Mouse (Mus musculus): ENCODE data around the gene Prex1.

Gene Prex1

DNA sequence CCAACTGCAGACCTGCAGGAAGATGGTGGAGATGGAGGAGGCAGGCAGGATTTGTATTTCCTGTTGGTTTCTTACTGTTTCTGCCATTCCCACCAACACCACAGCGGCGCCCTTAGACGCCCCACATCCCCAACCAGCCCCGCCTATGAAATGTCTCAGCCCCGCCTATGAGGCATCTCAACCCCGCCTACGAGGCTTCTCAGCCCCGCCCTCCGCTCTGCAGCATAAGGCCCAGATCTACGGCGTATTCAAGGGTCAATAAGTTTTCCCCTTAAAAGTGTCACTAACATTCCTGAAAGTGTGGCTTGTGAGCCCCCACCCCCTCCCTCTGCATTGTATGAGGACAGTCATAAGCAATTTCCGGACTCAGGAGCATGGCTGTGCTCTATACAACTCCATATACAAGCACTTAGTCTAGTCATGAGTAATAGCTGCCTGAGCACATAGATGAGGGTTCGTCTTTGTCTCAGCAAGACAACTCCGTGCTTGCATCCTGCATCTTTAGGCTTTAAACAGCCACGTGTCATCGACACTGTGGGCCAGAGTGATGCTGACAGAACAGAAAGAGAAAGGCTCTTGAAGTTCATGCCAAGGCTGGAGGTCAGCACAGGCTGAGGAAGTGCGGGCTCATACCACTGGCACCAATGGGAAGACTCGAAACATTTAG lies 160.0 kb downstream of the Prex1 start:
- DNase-seq, result peak; percentile 58

DNA sequence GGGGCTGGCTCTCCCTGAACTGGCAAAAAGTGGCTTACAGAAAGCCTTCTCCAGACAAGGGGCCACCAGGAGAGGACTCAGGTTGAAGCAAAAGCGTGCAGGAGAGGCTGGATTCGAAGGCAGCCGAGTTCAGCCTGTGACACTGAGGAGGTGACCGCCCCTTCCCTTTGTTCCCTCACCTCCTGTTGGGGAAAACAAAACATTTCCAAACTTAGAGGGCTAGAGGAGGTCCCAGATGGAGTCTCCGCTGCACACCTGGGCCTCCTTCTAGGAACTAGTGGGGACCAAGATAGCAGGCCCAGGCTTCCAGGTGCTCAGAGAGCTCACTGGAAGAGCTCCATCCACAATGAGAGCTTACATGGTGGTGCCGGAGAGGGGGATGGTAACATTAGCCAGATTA lies 161.0 kb downstream of the Prex1 start:
- no peak for DNase-seq

DNA sequence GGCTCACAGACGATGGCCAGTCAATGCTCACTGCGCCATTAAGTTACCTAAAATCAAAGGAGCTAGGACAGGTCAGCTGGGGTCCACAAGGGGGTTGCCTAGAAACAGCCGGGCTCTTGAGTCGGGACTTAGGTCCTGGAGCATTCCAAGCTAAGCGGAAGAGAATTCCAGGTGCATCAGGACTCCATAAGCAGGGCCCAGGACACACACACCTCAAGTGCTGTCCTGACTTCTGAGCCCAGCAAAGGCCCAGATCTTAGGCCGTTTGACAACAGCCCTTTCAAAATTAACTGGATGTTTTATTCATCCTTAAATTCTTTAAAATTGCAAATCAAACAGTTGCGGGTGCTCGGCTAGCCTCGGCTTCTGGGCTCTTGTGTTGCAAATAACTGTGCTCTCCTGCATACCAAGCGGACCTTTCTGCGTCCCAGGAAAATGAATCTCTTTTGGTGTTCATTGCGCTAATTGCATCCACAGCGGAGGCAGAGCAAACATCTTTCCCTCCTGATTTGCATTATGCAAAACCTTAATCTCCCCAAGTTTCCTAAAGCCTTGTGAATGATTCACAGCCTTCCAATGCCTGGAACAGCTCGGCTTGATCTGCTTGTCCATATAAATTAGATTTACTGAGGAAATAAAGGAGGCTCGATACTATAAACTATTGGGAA lies 161.7 kb downstream of the Prex1 start:
- no peak for DNase-seq

DNA sequence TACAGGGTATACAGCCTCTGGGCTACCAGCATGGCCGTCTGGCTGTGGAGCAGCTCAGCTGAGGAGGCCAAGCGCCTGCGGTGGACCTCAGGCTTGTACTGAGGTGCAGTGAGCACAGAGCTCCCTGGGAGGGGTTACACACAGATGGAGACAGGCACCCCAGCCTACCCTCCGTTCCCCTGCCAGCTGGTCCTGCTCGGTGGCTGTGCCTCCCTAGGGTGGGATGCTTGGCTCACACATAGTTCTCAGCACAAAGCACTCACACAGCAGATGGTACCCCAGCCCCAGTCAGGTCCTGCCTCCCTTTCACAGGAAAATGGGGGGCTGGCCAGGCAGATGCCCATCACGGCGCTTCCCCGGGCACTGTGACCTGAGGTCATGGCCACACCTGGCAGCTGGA lies 163.8 kb downstream of the Prex1 start:
- no peak for DNase-seq

DNA sequence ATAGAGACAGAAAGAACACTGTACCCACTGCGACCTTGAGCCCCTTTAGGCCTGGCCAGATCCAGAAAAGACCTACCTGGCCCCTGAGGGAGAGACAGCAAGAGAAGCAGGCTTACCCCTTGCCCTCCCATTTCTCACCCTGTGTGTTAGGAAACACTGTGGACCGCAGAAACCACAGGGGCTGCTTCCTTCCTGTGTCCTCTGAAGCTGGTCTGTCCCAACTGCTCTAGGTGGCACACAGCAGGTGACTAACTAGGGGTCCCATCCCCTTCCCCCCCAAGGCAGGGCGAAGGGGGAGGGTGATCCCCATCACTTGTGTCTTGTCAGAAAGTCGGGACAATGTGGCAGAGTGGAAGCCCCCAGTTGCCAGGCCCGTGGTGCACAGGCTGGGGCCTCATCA lies 164.6 kb downstream of the Prex1 start:
- DNase-seq, result no peak

DNA sequence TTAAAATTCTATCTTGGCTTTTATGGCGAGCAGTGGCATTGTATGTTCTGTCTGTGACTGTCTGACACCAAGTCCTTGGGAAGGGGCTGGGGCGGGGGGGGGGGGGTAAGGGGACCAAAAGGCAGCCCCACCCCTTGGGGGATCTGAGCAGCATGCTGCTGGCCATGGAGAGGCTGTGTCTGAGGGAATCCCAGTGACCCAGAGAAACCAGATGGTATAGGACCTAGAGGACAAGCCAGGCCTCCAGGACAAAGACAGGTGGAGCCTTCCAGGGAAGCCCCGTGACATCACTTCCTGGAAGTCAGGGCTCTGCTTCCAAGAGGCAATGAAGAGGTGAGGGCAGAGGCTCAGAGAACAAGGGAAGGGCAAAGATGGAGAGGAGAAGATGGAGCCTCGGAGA lies 168.1 kb downstream of the Prex1 start:
- no peak for DNase-seq

DNA sequence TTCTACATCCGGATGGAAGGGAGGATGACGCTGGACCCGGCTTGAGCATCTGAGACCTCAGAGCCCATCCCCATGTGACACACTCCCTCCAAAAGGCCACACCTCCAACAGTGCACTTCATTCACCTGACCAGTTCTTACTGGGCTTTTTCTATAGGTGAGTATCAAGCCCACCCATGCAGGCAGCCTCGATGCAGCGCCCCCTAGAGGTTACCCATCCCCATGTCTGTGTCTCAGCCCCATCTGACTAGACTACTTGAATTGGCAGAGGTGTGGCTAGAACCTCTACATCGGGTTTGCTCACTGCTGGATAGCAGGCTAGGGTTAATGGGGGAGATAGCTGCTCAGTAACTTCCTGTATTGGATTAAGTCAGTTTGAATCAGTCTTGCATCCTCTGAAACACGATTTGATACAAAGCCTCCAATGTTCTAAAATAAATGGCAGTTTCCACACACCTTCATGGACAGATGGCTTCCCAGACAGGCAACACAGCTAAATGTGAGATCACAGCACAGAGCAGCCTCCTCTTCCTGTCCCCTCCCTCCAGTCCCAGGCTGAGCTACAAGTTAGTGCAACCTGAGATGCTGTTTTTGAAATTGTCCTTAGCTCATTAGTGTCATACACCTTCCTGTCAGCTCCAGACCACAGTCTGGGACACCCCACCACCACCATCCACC lies 168.9 kb downstream of the Prex1 start:
- no peak for DNase-seq

DNA sequence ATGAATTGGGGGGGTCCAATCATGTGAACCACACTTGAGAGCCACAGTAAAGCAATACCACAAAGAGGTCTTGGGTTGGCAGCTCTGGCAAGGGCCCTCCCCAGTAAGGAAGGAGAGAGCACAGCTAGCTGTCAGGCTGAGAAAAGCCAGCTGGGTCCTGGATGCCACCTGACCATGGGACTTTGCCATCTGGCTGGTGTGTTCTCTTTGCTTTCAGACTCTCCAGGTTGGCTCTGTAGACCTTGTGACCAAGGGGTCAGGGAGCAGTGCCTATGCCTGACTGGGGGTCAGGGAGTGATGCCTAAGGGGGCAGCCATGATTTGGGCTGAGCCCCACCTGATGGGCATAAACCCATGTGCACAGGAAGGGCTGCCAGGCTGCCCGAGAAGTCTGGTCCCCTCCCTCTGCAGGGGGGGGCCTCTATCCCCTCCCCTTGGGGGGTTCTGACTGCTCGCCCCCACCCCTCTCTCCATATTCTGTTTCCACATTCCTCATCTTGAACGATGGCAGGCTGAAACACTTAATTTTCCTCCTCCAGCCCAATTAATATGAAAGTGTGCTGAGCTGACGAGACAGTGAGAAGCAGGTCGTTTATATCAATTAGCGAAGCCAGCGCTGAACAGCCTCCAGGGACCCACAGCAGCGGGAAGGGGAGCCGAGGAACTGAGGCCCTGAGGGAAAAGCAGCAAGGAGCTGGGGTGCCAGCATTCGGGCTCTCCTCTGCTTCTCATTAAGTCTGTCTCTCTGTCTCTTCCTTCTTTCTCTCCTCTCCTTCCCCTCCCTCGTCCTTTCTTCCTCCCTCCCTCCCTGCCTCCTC lies 172.3 kb downstream of the Prex1 start:
- no peak for DNase-seq

DNA sequence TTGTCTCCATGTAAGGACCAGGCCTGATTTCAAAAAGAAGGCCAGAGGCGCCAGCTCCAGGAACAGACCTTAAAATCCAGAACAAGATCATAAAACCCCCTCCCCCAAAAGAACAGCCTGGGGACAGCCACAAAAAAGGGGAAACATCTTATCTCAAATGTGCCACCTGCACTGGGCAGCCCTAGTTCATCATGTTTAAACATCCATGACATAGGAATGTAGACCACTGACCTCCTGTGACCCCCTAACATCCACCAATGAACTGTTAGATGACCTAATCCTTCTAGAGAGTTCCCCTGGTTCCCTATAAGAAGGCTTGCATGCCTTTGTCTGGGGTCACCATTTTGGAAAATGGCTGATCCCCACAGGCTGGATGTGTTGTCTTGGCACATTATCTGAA lies 173.4 kb downstream of the Prex1 start:
- no peak for DNase-seq

DNA sequence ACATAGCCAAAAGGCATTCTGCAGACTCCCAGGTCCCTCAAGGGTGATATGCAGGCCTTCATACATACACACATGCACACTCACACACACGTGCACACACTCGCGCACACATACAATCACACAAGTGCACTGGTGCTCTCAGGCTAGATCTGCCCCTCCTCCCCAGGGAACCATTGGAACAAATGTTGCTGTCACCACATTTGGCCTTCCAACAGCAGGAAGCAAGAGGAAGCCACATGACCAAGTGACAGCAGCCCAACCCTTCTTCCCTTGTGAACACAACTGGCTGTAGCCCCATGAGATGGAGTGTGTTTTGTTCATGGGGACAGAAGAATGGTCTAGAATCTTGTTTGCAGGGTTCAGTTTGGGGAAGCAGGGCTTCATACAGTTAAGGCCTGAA lies 176.7 kb downstream of the Prex1 start:
- DNase-seq, result peak; percentile 49

DNA sequence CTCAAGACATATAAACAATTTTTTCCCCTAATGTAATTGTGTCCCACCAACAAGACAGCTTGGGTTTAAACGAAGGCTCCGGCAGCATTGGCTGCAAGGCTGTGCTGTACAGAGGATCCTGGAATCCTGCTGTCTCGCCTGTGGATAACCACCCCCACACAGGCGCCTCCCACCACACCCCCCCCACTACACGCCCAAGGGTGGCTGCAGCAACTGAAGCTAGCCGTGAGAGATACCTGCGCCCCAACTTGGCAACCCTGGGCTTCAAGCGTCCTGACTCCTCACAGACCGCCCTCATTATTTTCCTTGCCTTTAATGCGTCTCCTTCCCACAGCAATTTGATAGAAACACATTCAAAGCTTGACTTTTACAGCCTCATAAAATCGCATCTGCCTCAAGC lies 178.1 kb downstream of the Prex1 start:
- no peak for DNase-seq

DNA sequence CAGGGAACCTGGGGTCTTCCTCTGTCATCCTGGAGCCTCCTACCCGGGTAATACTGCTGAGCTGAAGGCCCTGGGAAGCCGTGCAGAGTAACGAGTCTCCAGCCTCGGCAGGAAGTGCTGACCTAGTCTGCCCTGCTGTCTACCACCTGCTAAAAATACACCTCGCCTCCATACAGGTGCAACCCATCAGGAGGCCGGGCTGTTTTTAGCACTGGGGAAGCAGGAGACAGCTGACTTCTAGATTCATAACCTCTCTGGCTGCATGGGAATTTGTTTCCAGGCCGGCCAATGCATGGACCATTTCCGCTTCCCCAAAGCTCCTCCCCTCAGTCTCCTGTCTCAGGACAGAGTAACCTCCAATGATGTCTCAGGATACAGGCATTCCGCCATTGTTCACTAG lies 187.4 kb downstream of the Prex1 start:
- no peak for DNase-seq

DNA sequence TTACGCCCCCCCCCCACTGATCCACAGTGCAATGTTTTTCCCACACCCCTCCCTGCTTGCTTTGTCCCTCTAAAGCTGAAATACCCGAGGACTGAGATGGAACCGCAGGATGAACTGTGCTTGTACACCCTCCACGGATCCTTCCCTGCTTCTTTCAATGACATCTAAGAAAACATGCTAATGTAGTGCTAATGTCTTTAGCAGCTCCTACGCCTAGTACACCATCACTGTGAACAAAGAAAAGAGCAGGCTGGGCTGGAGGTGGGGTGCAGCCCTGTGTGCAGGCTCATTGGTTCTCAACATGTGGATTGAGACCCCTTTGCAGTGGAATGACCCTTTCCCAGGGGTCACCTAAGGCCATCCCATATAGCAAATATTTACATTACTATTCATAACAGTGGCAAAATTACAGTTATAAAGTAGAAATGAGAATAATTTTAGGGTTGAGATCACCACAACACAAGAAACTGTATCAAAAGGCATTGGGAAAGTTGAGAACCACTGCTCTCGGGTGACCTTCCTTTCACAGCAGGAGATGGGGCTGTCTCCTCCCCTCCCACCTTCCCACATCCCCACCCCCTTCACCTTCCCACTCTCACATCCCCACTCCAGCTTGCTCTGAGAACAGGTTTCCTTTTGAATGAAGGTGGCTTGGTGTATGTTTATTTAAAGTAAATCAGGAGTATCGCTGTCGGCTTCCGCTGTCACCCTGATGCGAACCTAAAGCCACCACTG lies 190.3 kb downstream of the Prex1 start:
- no peak for DNase-seq

DNA sequence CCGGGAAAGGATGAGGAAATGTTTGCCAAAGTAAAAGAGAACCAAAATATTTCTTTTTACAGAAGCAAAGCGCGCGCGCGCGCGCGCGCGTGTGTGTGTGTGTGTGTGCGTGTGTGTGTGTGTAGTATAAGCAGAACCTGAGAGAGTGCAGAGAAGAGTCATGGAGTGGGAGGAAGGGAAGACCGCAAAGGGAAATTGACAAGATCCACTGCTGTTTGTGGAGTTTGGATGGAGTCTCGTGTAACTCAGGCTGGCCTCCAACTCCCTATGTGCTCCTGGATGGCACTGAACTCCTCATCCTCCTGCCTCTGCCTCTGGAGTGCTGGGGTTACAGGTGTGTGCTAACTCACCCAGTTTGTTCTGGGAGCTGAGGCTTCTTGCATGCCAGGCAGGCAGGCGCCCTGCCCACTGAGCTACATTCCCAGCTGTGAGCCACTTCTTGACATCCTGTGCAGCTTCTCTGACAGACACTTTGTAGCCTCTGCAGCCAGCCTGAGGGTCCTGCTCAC lies 191.0 kb downstream of the Prex1 start:
- DNase-seq, result no peak

DNA sequence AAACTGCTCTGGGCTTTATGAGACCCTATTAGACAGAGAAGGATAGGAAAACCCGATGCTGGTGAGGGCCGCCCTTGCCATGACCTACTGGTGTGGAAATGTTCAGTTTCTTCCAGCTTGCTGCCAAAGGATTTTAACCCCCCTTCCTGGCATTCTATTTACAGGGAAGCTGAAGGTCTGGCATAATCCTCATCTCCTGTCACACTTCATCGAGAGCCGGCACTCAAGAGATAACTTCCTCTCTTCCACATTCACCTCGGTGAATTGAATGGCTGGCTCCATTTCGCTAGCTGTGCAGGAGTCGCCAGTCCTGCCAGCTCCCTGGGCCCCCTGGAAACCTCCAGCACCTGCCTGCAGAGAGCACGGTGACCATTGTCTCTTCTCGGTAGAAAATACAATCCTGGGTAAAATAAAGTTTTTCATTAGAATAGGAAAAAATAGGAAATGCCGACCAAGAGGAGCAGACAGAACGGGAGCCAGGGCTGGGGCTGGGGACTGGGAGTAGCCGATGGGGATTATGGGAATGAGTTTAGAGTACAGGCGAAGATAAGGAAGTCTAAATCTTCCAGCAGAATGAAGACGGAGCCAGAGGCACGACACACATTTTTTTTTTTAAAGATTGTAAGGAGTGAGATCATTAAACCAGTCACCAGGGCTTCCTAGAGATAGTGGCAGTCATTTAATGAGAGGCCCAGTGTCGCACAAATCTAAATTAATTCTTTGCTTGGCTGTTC lies 191.6 kb downstream of the Prex1 start:
- DNase-seq, result no peak

DNA sequence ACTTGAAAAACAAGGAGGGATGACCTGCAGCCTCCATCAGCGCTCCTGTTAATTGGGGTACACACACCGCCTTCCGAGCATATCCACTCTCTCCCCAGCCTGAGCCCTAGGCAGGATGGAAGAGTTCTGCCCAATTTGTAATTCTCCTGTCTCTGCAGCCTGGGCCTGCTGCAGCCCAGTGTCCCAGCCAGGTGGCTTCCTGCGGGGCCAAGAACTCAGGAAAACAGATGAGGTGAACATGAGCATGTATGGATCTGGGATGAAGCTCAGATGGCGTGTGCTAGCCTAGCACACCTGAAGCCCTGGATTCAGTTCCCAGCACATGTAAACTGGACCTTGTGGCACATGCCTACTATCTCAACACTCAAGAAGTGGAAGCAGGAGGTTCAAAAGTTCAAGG lies 192.2 kb downstream of the Prex1 start:
- no peak for DNase-seq

DNA sequence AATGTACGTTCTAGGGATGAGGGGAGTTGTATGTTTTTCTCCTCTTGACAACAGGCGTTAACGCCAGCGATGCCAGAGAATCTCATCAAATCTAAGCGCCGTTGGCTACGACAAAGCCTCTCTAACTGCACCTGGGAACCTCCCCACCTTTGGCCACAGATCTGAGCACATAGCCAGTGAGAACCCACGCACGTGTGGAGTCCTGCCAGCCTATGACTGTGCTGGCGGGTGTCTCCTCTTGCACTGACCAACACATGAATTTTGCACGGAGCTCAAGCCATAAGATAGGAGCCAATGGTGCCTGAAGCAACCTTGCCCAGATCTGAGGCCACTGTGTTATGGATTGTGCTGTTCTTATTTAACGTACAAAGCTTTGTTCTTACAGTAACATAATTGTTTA lies 193.1 kb downstream of the Prex1 start:
- no peak for DNase-seq

DNA sequence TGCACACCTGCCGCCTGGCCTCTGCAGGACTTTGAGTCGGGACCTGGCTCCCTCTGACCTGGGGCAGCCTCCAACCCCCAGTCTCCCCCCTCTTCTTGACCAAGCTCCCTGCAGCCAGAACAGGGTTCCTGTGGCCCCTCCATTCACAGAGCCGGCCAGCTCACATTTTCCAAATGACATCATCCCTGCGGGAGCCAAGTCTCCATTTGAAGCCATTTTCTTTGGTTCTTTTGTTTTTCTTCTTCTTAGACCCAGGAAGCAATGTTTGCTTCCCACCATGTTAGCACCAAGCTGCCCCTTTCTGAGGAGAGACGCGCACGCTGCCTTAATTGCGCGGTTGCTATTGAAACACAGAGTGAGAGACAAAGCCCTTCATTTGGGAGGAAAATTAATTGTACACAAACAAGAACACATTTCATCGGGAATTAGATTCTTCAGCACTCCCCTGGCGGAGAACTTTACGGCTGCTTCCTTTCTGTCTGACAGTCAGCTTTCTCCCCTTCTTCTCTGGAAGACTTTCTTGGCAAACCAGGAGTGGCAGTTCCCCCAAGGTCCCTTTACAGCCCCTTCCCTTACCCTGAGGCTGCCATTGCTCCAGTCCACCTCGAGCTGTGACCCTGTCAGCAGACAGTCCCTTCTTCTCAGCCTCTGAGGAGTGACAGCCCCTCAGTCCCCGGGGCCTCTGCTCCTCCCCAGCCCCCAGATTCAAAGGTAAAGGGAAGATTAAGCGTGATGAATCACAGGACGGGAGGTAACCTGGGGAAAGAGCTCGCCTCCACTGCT lies 196.0 kb downstream of the Prex1 start:
- peak; percentile 34 for DNase-seq

DNA sequence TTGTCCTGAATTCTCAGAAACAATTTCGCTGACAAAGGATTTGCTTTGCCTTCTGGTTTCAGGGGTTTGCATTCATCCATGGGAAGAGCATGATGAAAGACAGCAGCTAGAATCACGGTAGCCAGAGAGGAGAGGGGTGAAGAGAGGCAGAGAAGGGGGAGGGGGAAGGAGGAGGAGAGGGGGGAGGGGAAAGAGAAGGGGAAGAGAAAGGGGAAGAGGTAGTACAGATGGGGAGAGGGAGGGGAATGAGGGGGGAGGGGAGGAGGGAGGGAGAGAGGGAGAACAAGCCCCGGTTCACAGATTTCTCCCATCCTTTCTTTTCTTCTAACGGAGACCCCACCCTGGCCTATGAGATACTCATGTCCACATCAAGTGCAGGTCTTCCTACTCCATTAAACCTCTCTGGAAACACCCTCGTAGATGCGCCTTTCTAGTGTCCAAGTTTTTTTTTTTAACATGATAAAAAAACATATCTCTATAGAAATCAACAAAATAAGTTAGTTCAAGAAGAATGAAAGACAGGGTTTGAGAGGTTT lies 196.7 kb downstream of the Prex1 start:
- DNase-seq, result no peak

Data from lung, postnatal 36 days (tissue).